Mouse (Mus musculus) G1E-ER4 (cell line): ENCODE measurements around the gene Nnmt. TPM values are rescaled to one million over a fixed set of nuclear protein-coding genes. Genes with fewer than 3 reads are reported as not detected.

Experiments
- GATA1 ChIP-seq: IDR thresholded peaks from one replicate; pipeline ENCODE4 v1.8.0; 2012; ENCODE audit warnings: low read length, inconsistent platforms
- polyA plus RNA-seq: library from polyadenylated mRNA; stranded (reverse); fragments of >175 nt; gene quantifications from 2 replicates; pipeline ENCODE4 v1.2.3, GENCODE M21; 2012

Gene Nnmt
- polyA plus RNA-seq, 1 experiment = not detected

- TF ChIP-seq GATA1 = no peak
These were observed 744 bp upstream of the Nnmt start for GRCm38 (mm10) chr9:48605697-48606096.

DNA sequence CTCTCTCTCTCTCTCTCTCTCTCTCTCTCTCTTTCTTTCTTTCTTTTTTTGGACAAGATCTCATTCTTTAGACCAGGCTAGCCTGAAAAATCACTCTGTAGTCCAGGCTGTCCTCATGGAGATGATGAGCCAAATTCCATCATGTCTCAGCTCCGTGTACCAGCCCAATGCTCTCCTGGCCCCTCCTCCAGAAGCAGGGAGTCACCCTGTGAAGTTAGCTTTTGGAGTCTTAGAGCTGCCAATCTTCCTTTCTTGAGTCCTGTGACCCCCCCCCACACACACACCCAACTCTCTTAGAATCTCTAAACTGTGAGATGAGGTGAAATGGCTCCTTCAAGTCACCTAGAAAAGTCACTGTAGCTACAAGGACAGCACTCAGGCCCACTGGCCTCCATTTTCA is 727 bp downstream of the Nnmt start:
- no peak for TF ChIP-seq GATA1

DNA sequence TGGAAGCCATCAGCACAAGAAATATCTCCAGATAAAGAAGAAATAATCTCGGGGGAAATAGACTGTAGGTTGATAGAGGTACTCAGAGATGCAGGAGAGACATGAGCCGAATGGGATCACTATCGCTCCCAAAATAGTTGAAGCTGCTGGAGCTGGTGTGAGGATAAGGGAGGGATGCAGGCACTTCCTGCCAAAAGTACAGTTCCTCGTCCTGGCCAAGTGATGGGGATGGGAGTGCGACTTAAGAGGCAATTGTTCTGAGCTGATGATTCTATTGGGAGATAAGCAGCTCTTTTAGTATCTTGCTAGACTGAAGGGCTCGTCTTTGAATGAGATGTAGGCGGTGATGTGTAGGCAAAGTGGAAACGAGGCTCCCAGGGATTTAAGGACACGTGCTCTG is 4.1 kb downstream of the Nnmt start:
- TF ChIP-seq GATA1 = no peak

- no peak for TF ChIP-seq GATA1
These were observed 4.9 kb downstream of the Nnmt start for GRCm38 (mm10) chr9:48600066-48600465.

DNA sequence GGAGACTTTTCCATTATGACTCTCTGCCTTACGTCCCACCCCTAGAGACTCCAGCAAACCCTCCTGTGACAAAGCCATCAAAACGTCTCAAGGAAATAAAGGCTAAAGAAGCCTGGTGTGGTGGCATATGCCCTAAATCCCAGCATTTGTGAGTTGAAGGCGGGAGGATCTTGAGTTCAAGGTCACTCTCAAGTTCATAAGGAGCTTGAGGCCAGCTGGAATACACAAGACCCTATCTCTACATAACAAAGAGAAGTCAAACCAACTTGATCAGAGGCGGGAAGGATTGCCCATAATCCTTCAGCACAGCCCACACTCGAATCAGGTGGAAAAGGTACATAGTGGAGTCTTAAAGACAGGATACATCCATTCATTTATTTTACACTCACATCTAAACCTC is 7.5 kb downstream of the Nnmt start:
- TF ChIP-seq GATA1 = no peak

- TF ChIP-seq GATA1 = no peak
These were observed 8.0 kb downstream of the Nnmt start for GRCm38 (mm10) chr9:48596924-48597323.

- TF ChIP-seq GATA1 = no peak
These were observed 11.0 kb downstream of the Nnmt start for GRCm38 (mm10) chr9:48593915-48594314.

- no peak for TF ChIP-seq GATA1
These were observed 14.3 kb downstream of the Nnmt start for GRCm38 (mm10) chr9:48590606-48591005.

GRCm38 (mm10) chr9:48586332-48586731 is 18.6 kb downstream of the Nnmt start:
- TF ChIP-seq GATA1 = no peak

- no peak for TF ChIP-seq GATA1
These were observed 24.1 kb downstream of the Nnmt start for GRCm38 (mm10) chr9:48580808-48581207.

- TF ChIP-seq GATA1 = no peak
These were observed 42.6 kb downstream of the Nnmt start for GRCm38 (mm10) chr9:48562388-48562787.

DNA sequence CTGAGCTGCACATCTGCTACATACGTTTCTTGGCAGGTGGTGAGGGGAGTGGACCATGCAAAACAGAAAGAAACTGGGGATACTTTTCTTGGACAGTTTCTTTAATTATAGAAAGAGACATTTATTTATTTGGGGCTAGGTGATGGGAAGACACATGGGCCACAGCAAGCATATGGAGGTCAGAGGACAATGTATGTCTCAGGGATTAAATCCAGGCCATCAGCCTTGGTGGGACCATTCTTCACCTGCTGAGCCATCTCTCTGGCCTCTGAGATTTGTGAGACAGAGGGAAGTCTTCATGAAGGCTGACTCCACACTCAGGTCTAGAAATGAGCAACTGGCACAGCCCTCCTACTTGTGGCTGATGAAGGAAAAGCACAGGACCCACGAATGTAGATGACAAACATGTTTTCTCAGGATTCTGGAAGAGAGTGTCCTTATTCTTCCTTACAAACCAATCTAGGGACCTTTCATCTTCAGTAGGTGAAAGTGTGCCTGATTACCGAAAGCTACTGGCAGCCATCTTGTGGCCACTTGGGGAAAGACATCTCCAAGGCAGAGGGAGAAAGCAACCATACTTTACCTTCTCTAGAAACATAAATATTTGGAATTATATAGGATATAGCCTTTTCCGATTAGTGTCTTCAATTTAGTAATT is 45.3 kb downstream of the Nnmt start:
- no peak for TF ChIP-seq GATA1

- TF ChIP-seq GATA1 = no peak
These were observed 46.3 kb downstream of the Nnmt start for GRCm38 (mm10) chr9:48558637-48559036.

DNA sequence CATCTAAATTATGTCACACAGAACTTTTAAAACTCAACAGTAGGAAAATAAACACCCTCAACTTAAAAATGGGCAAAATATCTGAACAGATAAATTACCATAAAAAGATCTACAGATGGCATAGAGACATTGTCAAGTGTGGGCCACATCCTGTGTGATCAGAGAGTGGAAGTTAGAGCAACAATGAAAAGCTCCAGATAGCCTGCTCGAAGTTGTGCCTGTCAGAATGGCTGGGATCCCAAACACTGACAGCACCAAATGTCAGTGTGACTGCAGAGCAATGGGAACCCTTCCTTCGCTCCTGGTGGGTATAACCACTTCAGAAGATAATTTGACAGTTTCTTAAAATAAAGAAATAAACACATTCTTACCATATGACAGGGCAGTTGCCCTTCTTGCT is 55.9 kb downstream of the Nnmt start:
- no peak for TF ChIP-seq GATA1

DNA sequence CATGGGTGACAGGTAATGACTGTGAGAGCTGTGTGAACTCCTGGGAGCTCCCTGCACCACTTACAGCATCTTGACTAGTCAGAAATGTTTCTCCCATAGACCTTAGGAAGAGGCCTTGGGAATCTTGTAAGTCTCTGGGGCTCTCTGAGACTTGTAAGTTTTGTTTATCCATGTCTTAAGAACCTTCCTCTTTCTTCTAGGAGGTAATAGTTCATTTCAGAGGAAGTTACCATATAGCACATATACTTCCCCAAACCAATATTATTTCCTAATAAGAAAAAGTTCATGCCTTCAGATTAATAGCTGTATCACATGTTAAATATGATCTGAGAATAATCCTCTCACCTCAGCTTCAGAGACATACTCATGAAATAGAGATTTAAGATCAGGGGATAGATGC is 57.7 kb downstream of the Nnmt start:
- no peak for TF ChIP-seq GATA1

Other genes starting within 250 kb of the Nnmt start
- 355 and 483 TPM in 2 replicates for gene Rexo2, start 124.5 kb downstream of the Nnmt start, polyA plus RNA-seq
- 38.9 and 63.1 TPM in 2 replicates for gene Rbm7, start 109.9 kb downstream of the Nnmt start, polyA plus RNA-seq
- gene Gm5617, start 109.7 kb downstream of the Nnmt start, polyA plus RNA-seq = 94.0 and 120 TPM in 2 replicates
- gene Zbtb16, start 231.1 kb upstream of the Nnmt start, polyA plus RNA-seq = 6.4 and 6.5 TPM in 2 replicates